Mouse (Mus musculus) kidney, embryonic 15.5 days (tissue): ENCODE measurements around the gene Swsap1. TPM values are rescaled to one million over a fixed set of nuclear protein-coding genes. Genes with fewer than 3 reads are reported as not detected.

Source experiments
- ATAC-seq: fragments of 200-750 bp; cut with Nextera tagmentation; replicated peaks from 2 replicates; pipeline ENCODE4 v1.8.0; 2017; ENCODE audit warnings: moderate TSS enrichment; ENCODE audit not compliant: low FRiP score
- H3K27ac ChIP-seq: fragments of 300-500 bp; sonication (generic); 2 replicates; pipeline ENCODE4 v1.5.1; 2015; ENCODE audit warnings: mild to moderate bottlenecking, inconsistent platforms
- H3K27me3 ChIP-seq: fragments of 300-500 bp; sonication (generic); 2 replicates; pipeline ENCODE4 v1.6.1; 2015; ENCODE audit warnings: inconsistent platforms
- H3K36me3 ChIP-seq: fragments of 300-500 bp; sonication (generic); 2 replicates; pipeline ENCODE4 v1.6.1; 2015; ENCODE audit warnings: inconsistent platforms
- H3K4me1 ChIP-seq: fragments of 300-500 bp; sonication (generic); 2 replicates; pipeline ENCODE4 v1.6.1; 2015; ENCODE audit warnings: inconsistent platforms
- H3K4me2 ChIP-seq: fragments of 300-500 bp; sonication (generic); 2 replicates; pipeline ENCODE4 v1.6.1; 2015; ENCODE audit warnings: moderate library complexity, mild to moderate bottlenecking, inconsistent platforms
- H3K4me3 ChIP-seq: fragments of 300-500 bp; sonication (generic); replicated peaks from 2 replicates; pipeline ENCODE4 v1.5.1; 2015; ENCODE audit warnings: mild to moderate bottlenecking, inconsistent platforms
- H3K9ac ChIP-seq: fragments of 300-500 bp; sonication (generic); 2 replicates; pipeline ENCODE4 v1.6.1; 2015; ENCODE audit warnings: mild to moderate bottlenecking, inconsistent platforms
- H3K9me3 ChIP-seq: fragments of 300-500 bp; sonication (generic); replicated peaks from 2 replicates; pipeline ENCODE4 v1.6.1; 2016; ENCODE audit warnings: inconsistent platforms
- WGBS: fragments of 180-500 bp; shearing (Covaris S2); methylation state at CpG from one replicate; pipeline ENCODE4 v1.1.7; 2015; ENCODE audit warnings: mixed read lengths; 5-methylcytosine and 5-hydroxymethylcytosine counted together
- polyA plus RNA-seq: library from polyadenylated mRNA; unstranded; fragments of >200 nt; fragmentation: Nextera tagmentation; extraction: Ambion mirVana; gene quantifications from 2 replicates; pipeline ENCODE4 v1.2.1, GENCODE M21; 2015

Gene Swsap1
- polyA plus RNA-seq, 1 experiment from 2014 or later = 7.9 TPM

- WGBS = 3% methylated on average over 18 of the region's 18 CpGs
- peaks cover 13% of the 10 kb centered on the region for H3K36me3 ChIP-seq
- no peaks in the 10 kb centered on the region for H3K27me3 ChIP-seq
- peaks cover 18% of the 10 kb centered on the region for H3K4me1 ChIP-seq
- H3K4me3 ChIP-seq = peak overlapping the region; percentile 65
- 0 out of 2 replicates have a peak, but pooled peaks cover 4% of the 10 kb centered on the region for H3K9me3 ChIP-seq
- H3K4me2 ChIP-seq = peak overlapping the region; percentile 77
- ATAC-seq = peak; percentile 76
- H3K27ac ChIP-seq = peak overlapping the region; percentile 92
- H3K9ac ChIP-seq = peak overlapping the region; percentile 71
Observed at GRCm38 (mm10) chr9:21955225-21955569, 358 bp upstream of the Swsap1 start.

- Histone ChIP-seq H3K27ac (no peak overlapping the region), H3K4me3 (no peak overlapping the region), H3K9me3 (no peaks in the 10 kb centered on the region), H3K36me3 (peaks cover 13% of the 10 kb centered on the region), H3K27me3 (peaks cover 15% of the 10 kb centered on the region), H3K4me1 (peaks cover 50% of the 10 kb centered on the region), H3K4me2 (no peak overlapping the region), H3K9ac (no peak overlapping the region)
- 78% methylated on average over 5 of the region's 5 CpGs for WGBS
- no peak for ATAC-seq
Observed at GRCm38 (mm10) chr9:21958372-21958771, 2.8 kb downstream of the Swsap1 start.

DNA sequence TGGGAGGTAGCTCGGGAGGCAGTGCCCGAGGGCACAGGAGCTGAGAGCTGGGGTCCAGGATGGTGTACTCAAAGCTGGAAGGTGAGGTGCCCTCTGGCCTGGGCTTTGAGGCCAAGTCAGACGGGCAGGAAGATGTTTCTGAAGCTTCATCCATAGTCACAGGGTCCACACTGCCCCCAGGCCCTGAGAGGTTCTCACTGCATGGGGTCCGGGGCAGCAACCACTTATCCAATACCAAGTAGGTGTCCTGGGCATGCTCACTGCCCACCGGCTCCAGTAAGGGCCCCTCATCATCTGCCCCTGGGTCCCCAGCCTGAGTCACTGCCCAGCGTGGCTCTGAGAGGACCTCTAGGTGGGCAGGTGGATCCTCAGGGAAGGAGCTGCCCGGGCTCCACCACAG, 3.7 kb downstream of the Swsap1 start:
- peaks cover 13% of the 10 kb centered on the region for H3K36me3 ChIP-seq
- WGBS = 87% methylated on average over 7 of the region's 7 CpGs
- H3K9me3 ChIP-seq = no peaks in the 10 kb centered on the region
- no peak overlapping the region for H3K4me3 ChIP-seq
- peaks cover 56% of the 10 kb centered on the region for H3K4me1 ChIP-seq
- H3K9ac ChIP-seq = no peak overlapping the region
- H3K4me2 ChIP-seq = no peak overlapping the region
- H3K27ac ChIP-seq = peak overlapping the region; percentile 10; the same call in 1 of the 2 replicates
- peaks cover 15% of the 10 kb centered on the region for H3K27me3 ChIP-seq
- no peak for ATAC-seq

DNA sequence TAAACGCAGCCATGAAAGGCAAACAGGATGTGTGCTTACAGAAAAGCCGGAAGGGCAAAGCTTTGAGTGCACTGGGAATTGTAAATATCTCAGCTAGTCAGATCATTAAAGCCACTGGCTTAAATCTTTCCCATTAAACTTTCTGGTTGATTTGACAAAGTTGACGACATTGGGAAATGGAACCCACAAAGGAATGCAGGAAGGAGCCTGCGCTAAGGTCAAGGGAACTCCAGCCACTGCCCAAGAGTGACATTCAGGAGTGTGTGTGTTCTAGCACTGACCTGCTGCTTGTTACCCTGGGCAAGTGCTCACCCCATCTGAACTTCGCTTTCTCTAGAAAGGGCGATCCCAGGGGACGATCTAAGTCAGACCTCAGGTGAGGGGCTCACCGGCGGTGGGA, 4.6 kb downstream of the Swsap1 start:
- Histone ChIP-seq H3K9me3 (no peaks in the 10 kb centered on the region), H3K27me3 (peaks cover 15% of the 10 kb centered on the region), H3K36me3 (peaks cover 13% of the 10 kb centered on the region), H3K4me2 (peak overlapping the region; percentile 90), H3K27ac (peak overlapping the region; percentile 56), H3K9ac (no peak overlapping the region), H3K4me3 (peak overlapping the region; percentile 52; the same call in 1 of the 2 replicates), H3K4me1 (peaks cover 56% of the 10 kb centered on the region)
- 38% methylated on average over 9 of the region's 9 CpGs for WGBS
- no peak for ATAC-seq

DNA sequence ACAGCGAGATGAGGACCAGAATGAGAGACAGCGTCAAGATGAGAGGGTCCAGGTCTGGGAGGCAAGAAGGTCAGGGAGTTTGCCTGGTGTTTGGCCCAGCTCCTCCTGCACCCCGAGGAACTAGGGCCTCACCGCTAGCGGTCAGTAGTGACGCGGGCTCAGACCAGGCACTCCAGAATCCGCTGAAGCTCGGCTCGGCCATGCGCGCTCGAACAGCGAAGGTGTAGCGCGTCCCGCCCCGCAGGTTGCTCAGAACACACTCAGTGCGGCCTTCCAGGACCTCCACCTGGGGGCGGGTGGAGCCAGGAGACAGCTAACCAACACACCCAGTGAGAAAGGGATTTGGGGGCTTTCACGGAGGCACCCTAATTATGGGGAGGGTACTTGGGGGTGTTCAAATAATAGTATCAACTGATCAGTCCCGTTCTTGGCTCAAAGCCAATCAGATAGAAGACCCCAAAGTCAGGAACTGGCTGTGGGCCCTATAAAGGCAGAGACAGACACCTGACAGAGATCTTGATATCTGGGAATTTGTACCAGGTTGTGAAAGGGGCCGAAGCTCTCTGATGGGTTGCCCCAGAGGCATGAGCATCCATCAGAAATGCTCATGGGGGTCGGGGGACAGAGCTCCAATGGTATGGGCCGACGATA, 5.1 kb downstream of the Swsap1 start:
- no peaks in the 10 kb centered on the region for H3K9me3 ChIP-seq
- peaks cover 56% of the 10 kb centered on the region for H3K4me1 ChIP-seq
- WGBS = 13% methylated on average over 26 of the region's 26 CpGs
- no peak overlapping the region for H3K9ac ChIP-seq
- H3K27me3 ChIP-seq = peaks cover 15% of the 10 kb centered on the region
- H3K36me3 ChIP-seq = peaks cover 13% of the 10 kb centered on the region
- H3K4me3 ChIP-seq = peak overlapping the region; percentile 52
- peak overlapping the region; percentile 56 for H3K27ac ChIP-seq
- peak overlapping the region; percentile 90 for H3K4me2 ChIP-seq
- ATAC-seq = no peak

GRCm38 (mm10) chr9:21961366-21961980, 5.9 kb downstream of the Swsap1 start:
- Histone ChIP-seq H3K9me3 (no peaks in the 10 kb centered on the region), H3K9ac (peak overlapping the region; percentile 25; the same call in 1 of the 2 replicates), H3K27ac (no peak overlapping the region), H3K4me3 (peak overlapping the region; percentile 52), H3K27me3 (peaks cover 15% of the 10 kb centered on the region), H3K4me2 (peak overlapping the region; percentile 90), H3K4me1 (peaks cover 53% of the 10 kb centered on the region), H3K36me3 (peaks cover 13% of the 10 kb centered on the region)
- ATAC-seq = no peak
- WGBS = 2% methylated on average over 35 of the region's 35 CpGs

- Histone ChIP-seq H3K4me2 (peak overlapping the region; percentile 90), H3K27me3 (peaks cover 15% of the 10 kb centered on the region), H3K9me3 (no peaks in the 10 kb centered on the region), H3K4me3 (peak overlapping the region; percentile 52), H3K4me1 (peaks cover 49% of the 10 kb centered on the region), H3K36me3 (peaks cover 13% of the 10 kb centered on the region), H3K9ac (peak overlapping the region; percentile 25; the same call in 1 of the 2 replicates), H3K27ac (0 out of 2 replicates have a peak overlapping the region, but pooled peaks have one; percentile 20)
- no peak for ATAC-seq
- WGBS = 0% methylated on average over 15 of the region's 15 CpGs
Observed at GRCm38 (mm10) chr9:21962010-21962409, 6.5 kb downstream of the Swsap1 start.

DNA sequence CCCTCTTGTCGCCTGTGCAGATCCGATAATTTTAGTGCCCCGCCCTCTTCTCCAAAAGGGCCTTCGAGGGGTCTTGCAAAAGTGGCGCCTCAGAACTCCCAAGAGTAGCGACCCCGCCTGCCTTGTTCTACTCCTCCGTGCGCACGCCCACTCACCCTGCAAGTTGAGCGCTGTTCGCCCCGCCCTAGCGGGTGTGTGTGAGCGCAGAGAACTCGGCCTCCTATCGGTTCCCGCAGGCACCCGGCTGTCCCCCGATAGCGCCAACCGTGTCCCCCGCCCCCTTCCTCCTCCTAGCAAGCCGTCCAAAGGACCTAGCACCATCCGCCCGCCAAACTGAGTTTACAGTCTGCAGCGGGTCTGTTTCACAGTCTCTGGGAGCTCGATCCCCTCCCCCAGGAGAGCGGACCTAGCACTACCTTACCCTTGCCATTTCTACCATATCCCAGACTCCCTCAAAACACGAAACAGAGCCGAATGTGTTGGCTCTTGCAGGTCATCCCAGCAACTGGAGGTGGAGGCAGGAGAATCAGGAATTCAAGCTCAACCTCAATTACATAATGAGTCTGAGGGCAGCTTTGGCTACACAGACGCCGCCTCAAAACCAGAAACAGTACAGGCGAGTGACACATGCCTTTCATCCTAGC, 7.0 kb downstream of the Swsap1 start:
- 2% methylated on average over 34 of the region's 34 CpGs for WGBS

DNA sequence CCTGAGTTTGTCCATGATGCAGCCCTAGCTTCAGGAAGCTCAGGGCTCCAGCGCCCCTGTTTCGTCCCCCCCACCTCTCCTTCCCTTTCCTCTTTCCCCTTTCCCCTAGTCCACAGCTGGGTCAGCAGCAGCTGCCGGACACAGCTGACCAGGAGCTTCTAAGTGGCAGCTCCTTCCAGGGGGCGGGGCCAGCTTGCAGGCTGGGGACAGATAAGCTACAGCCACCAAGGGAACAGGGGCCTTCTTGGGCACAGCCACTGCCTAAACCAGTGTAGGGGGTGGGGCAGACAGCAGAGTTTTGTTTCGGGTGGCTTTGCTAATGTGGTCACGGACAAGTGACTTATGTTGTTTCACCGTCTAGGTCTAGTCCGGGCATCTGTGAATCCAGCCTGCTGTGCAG, 7.9 kb downstream of the Swsap1 start, which contains the start of gene Epor:
Epor (minus strand) TSS at position 90 of the 400 bp plus-strand sequence.
- 2% methylated on average over 8 of the region's 8 CpGs for WGBS
- peak within 1 kb of the TSS; percentile 18 for H3K9ac ChIP-seq

More for the DNA sequence above, 7.0 kb downstream of the Swsap1 start:
- H3K4me2 ChIP-seq = peak overlapping the region; percentile 90
- H3K36me3 ChIP-seq = peaks cover 10% of the 10 kb centered on the region
- H3K4me1 ChIP-seq = peaks cover 49% of the 10 kb centered on the region
- peaks cover 15% of the 10 kb centered on the region for H3K27me3 ChIP-seq
- H3K4me3 ChIP-seq = peak overlapping the region; percentile 52
- H3K9ac ChIP-seq = peak overlapping the region; percentile 18
- no peaks in the 10 kb centered on the region for H3K9me3 ChIP-seq
- H3K27ac ChIP-seq = peak overlapping the region; percentile 20; the same call in 1 of the 2 replicates
- ATAC-seq = peak; percentile 85

GRCm38 (mm10) chr9:21968883-21969282, 13.3 kb downstream of the Swsap1 start:
- Histone ChIP-seq H3K36me3 (peaks cover 14% of the 10 kb centered on the region), H3K27me3 (0 out of 2 replicates have a peak, but pooled peaks cover 5% of the 10 kb centered on the region), H3K27ac (no peak overlapping the region), H3K4me3 (no peak overlapping the region), H3K9ac (no peak overlapping the region), H3K9me3 (no peaks in the 10 kb centered on the region), H3K4me2 (no peak overlapping the region), H3K4me1 (peaks cover 1% of the 10 kb centered on the region; the same call in 1 of the 2 replicates)
- no peak for ATAC-seq
- 44% methylated on average over 6 of the region's 6 CpGs for WGBS

More for the DNA sequence above, 7.9 kb downstream of the Swsap1 start, which contains the start of gene Epor:
- Histone ChIP-seq H3K4me2 (peak within 1 kb of the TSS; percentile 90), H3K4me1 (peaks cover 49% of the 10 kb centered on the region), H3K4me3 (peak within 1 kb of the TSS; percentile 52), H3K27ac (peak within 1 kb of the TSS; percentile 20; the same call in 1 of the 2 replicates), H3K9me3 (no peaks in the 10 kb centered on the region), H3K27me3 (peaks cover 19% of the 10 kb centered on the region), H3K36me3 (peaks cover 2% of the 10 kb centered on the region)
- ATAC-seq = peak; percentile 69

- no peak overlapping the region for H3K9ac ChIP-seq
- WGBS = 91% methylated on average over 4 of the region's 4 CpGs
Observed at GRCm38 (mm10) chr9:21969304-21969703, 13.7 kb downstream of the Swsap1 start.

More at GRCm38 (mm10) chr9:21969304-21969703, 13.7 kb downstream of the Swsap1 start:
- Histone ChIP-seq H3K27ac (no peak overlapping the region), H3K4me2 (no peak overlapping the region), H3K4me3 (no peak overlapping the region), H3K36me3 (peaks cover 14% of the 10 kb centered on the region), H3K27me3 (0 out of 2 replicates have a peak, but pooled peaks cover 5% of the 10 kb centered on the region), H3K4me1 (no peaks in the 10 kb centered on the region), H3K9me3 (no peaks in the 10 kb centered on the region)
- no peak for ATAC-seq
